Mouse (Mus musculus) heart, postnatal 0 days (tissue): ENCODE results near the gene Cc2d2a.

ENCODE experiments used
- CTCF ChIP-seq: IDR thresholded peaks from 2 replicates; pipeline ENCODE4 v1.5.1; 2016; ENCODE audit warnings: antibody characterized with exemption, control low read depth, low read depth
- EP300 ChIP-seq: IDR thresholded peaks from 2 replicates; pipeline ENCODE4 v1.6.1; 2016; ENCODE audit warnings: antibody characterized with exemption, low read depth

DNA sequence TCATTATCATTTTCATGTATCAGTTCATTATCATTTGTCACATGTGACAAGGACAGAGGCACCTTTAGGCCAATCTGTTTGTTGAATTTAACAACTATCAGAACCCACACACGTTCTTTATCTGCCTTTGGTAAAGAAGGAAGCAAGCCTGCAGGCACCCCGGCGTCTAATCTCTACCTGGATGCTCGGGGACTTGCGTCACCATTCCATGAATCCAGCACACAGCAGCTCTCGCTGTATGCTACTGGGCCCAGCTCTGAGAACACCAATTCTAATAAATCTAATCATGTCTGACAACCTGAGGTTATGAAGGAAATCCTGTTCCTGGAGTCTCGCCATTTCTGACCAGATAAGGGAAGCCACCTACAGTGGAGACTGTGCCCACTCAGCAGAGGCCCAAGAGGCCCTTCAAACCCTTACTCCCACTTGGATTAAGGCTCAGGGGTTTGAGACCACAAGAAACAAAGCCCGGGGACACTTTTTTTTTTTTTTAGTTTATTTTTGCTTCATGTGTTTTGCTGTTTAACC lies 7.0 kb downstream of the Cc2d2a start:
- TF ChIP-seq CTCF = no peak
- no peak for TF ChIP-seq EP300
